Mouse (Mus musculus): ENCODE data around the gene Rassf10.

Rassf10 gene

DNA sequence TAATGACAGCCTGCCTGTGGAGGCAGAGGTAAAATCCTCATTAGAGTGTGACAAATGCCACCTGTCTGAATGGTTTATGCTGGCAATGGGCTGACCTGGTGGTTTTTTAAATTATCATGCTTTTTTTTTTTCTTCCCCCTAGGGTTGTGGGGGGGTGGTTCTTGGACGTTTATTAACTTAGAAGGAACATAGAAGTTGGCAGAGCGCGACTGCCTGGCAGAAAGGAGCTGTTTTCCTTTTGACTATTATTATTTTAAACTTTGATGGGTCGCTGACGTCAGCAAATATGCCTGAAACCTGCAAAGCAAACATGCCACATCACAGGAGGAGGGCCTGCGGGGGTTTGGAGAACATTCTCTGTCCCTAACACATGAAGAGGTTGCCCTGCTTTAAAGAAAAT, 3.9 kb downstream of the Rassf10 start:
- no peak for DNase-seq (ENCODE audit: low spot score)

DNA sequence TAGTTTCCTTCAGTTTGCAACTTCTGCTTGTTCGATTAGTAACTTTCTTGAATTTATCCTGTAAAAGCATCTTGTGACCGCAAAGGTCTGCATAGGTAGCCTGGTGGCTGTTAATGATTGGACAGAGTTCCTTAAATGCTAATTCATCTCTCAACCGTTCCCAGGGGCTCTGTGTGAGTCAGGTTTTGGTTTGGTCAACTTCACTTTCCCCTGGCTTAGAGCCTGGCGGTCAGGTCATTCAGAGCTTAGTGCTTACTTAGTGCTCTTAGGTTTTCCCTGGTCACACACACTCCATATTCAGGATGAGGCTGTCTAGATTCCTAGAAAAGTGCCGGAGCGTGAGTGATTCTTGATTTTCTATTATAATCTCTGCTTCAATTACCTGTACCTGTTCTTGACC, 12.6 kb downstream of the Rassf10 start:
- no peak for DNase-seq (ENCODE audit: low spot score)

DNA sequence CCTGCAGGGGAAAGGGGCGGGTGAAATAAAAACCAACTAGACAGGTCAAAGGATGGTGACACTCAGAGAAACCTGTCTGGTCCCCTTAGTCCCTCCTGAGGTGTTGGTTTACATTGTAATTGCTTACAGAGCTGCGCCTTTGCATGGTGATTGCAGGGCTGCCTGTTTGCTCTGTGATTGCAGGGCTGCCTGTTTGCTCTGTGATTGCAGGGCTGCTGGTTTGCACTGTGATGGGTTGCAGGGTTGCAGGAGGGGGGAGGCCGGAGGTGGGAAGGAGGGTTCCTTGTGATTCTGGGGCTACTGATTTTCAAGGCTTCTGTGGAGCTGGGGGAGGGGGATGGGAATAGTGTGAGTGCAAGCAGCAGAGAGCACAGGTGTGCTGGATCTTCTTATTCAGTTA, 13.0 kb downstream of the Rassf10 start:
- no peak for DNase-seq (ENCODE audit: low spot score)

DNA sequence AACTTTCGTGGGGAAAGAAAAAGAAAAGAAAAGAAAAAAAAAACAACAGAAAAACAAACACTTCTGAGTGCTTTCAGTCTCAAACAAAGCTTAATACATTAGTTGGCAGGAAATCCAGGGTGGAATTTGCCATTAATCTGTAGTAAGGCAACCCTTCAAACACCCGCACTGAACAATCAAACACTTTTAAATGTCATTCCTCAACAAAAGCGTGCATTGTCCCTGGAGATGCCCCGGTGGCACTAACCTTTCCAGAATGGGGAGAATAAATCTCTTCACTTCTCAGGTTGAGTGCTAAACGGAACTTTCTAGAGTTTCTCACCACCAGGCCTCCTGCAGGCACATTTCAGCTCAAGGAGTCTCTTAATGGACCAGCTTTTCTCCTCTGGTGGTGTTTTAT, 29.6 kb downstream of the Rassf10 start:
- no peak for DNase-seq (ENCODE audit: low spot score)

DNA sequence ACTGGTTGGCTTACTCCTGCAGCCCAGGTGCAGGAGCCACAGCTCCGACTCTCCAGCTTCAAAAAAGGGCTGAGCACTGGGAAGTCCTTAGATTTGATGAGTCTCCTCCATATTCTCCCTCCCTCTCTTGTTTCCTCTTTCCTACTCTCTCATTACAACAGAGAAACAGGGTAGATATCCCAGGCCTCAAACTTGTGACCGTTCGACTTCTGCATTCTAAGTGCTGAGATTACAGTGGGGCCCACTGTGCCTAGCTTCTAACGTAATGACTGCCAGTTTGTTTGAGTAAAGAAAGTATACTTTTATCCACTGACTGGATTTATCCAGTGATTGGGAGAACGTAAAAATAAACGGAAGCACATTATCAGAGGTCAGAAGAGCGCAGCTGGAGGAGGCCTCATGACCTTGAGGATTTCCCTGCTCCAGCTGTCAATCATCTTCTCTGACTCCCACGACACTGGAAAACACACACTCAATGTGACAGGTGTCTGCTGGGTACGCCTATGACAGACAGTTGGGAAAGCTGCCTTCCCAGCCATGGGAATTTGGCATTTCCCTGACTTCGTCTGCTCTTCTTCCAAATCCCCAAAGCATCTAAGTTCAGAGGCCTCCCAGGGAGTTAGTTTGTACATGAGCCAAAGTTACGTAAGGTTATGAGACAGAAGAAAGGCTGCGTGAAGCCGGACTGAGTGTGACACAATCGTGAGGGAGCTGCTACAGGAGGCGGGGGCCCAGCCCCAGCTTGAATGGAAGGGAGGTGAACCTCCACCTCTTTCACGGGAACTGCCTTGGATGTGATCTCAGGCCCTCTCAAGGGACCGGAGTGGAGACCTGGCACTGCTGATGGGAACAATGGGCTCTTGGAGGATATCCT, 31.2 kb downstream of the Rassf10 start:
- DNase-seq (ENCODE audit: low spot score): no peak

DNA sequence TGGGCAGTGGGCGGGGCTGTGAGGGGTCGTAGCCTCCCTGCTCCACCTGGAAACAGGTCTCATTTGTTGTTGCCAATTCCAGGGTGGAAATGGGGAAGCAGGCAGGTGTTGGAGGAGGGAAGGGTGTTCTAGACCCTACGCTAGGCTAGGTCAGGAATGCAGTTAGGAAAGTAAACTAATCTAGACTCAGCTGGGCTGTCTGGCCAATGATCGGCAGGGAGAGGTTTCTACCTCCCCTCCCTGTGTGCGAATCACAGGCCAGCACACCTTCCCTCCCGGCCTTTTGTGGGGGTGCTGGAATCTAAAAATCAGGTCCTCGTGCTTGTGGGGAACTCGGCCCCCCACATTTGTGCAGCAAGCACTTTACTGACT, 31.8 kb downstream of the Rassf10 start:
- DNase-seq (ENCODE audit: low spot score): no peak

DNA sequence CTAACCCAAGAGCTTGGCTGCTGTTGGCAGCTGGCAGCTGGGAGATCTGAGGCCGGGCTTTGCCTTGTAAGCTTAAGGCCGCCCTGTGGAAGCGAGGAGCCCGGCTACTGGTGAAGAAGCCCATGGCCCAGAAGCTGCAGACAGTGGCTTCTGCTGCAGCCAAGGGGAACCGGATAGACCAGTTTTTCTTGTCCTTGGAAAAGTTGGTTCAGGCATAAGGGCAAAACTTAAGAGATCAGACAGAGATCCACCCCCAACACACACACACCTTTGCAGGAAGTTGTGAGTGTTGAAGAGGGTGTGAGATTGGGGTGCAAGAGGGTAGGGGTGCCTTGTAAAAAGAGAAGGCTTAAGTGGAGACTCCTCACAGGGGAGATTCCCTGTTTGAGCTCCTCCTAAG, 39.2 kb downstream of the Rassf10 start:
- no peak for DNase-seq (ENCODE audit: low spot score)

DNA sequence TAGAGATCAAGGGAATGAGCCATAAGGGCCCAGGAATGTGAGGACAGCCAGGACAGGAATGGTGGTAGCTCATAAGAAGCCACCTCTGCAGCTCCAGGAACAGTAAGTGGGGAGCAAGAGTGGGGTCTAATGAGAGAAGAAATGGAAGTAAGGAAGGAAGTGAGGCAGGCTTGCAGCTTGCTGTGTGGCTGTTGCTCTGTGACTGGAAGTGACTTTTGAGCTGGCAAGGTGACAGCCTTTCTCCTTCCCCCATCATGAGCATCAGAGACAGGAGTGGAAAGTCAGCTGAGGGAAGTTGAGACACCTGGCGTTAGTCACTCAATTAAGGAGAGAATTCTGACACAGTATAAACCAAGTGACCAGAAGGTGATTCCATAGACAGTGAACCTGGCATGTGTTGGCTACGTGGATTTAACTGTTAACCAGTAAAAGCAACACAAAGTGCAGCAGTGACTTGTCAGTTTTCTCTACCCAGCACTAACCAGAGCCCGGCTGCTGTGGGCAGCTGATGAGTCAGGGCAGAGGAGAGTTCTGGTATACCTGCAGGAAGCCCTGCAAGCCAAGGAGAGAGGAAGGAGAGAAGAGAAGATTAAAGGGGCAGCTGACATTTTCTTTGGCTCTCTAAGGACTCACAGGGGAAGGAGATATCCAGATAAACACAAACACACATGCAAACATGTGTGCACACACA, 49.9 kb downstream of the Rassf10 start:
- DNase-seq (ENCODE audit: low spot score): no peak

DNA sequence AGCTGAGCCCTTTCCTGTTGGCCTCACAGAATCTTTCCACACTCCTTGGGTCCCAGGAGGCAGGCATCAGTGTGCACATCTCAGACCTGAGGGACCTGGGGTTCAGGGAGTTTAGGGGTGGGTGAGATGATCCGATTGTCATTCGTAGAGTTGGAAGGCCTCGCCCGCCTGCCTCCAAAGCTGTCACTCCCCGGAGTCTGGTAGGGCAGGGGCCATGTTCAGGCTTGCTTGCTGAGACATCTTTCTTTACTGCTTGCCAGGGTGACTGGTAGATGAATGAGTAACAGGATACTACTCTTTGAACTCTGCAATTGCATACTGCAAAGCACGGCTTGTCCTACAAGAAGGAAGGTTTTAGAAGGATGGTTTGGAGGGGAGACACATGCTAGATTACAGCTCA, 52.0 kb downstream of the Rassf10 start:
- DNase-seq (ENCODE audit: low spot score): no peak
